Mouse (Mus musculus): Measurements from ENCODE around the gene Usp49. TPM values are rescaled to one million over a fixed set of nuclear protein-coding genes. Genes with fewer than 3 reads are reported as not detected.
A peak's percentile ranks its signal among the peaks of the same experiment; 100 is the strongest.
"Not testable (repeated sequence)": the region's sequence is repeated elsewhere in the genome, so short reads cannot be mapped to it uniquely, and the experiment has no call there.

Usp49 gene
- total RNA-seq, 2 experiments from 2014 or later, result 3.0 to 3.5 TPM

DNA sequence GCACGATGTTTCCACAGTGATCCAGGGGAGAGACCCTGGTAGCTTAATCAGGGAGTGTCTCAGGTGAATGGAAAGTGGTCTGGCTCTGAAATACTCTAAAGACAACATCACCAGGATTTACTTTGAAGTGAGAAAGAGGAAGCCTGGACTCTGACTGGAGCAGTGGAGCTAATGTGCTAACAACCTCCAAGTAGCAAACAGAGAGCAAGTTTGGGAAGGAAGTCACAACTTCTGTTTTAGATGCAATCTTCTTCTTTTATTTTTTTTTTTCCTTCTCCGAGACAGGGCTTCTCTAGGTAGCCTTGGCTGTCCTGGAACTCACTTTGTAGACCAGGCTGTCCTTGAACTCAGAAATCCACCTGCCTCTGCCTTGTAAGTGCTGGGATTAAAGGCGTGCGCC lies 21.3 kb upstream of the Usp49 start:
- DNase-seq (ENCODE audit: low spot score), result no peak

DNA sequence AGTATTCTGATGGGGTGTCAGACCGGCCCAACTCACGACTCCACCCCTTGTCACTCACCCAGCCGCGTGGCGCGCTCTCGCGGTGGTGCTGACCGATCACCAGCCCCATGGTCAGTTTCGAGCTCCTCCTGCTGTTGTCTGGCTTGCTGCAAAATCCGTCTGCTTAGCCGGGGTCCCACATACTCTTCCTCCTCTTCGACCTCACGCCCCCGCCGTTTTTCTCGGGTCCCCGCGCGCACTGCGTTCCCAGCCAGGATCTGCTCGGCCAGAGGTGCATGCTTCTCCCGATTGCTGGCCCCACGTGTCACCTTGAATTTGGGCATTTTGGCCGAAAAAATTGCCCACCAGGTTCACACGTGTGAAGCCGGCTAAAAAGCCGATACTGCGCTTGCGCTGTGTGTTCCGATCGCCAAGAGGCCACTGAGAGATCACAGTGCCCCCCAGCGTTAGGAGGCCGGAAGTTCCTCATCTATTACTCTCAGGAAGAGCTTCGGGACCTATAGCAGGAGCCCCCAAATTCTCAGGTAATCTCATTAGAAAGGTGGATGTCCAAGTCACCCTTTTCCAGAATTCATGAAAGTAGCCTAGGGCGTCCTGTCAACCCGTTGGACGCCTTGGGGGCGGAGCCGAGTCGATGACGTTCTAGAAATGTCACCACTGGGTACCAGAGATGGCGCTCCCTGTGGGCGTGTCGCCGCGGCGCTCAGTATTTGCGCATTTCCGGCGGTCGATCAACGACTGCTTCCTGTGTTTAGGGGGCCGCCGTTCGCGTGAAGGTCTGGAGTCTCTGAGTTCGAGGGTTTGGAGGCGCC lies 19.4 kb upstream of the Usp49 start, which contains the start of the genes Bysl, Med20 and Gm20517:
Gene Bysl, minus strand, starts transcription at position 644 of the 812 bp plus-strand sequence.
Gene Med20, plus strand, starts transcription at position 734 of the 812 bp plus-strand sequence.
Gene Gm20517, plus strand, starts transcription at position 741 of the 812 bp plus-strand sequence.
- DNase-seq (ENCODE audit: low spot score), result peak; percentile 96

DNA sequence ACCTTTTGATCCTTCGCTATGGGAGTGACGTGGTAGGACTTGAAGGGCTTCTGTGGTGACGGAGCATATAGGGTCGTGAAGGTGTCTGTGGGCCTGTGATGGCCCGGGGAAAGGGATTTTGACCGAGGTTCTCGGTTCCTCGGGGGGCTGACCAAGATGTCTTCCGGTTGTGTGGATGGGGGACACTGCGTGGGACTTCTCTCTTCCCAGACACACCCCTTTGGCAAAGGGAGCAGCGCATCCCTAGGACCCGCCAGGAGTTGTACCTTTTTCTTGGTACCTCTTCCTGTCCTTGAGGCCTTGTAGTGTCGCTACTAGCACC lies 18.9 kb upstream of the Usp49 start:
- no peak for DNase-seq (ENCODE audit: low spot score)

DNA sequence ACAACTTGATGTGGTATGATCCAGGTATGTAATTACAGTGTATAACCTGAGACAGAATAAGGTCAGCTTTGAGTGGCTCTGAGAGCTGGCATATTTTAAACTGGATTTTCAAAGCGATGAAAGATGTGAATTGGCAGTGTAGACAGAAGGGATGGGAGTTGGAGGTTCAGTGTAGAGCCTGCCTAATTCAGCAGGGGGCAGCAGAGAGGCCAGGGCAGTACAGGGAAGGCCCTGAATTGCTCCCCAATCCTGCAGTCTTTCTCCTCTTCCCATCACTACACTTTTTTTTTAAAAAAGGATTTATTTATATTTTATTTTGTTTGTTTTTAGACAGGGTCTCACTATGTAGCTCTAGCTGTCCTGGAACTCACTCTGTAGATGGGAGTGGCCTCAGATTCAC lies 16.5 kb upstream of the Usp49 start:
- DNase-seq (ENCODE audit: low spot score), result peak; percentile 46

DNA sequence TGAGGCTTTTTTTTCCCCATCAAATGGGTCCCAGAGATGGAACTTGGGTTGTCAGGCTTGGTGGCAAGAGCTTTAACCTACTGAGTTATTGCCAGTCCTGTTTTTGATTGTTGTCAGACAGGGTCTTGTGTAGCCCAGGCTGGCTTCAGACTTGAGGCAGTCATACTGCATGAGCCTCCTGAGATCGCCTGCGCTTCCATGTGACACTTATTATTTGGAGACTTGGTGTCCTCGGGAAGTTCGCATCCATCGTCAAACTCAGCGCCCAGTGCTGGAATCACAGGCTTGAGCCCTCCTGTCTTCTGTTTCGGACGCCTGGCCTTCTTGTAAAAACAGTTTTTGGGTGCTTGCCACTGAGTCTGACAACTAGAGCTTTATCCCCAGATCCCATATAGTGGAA lies 14.4 kb upstream of the Usp49 start:
- no peak for DNase-seq (ENCODE audit: low spot score)

DNA sequence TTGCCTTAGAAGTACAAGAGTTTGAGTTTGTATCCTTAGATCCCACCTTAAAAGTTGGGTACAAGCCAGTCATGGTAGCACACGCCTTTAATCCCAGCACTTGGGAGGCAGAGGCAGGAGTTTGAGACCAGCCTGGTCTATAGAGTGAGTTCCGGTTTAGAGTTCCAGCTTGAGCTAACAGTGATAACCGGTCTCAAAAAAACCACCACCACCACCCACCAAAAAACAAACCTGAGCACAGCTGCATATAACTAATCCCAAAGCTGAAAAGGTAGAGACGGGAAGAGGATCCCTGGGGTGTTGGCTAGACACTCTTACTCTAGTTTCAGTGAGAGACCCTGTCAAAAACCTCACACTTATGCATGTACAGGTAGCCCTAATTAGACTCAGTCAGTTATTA lies 13.8 kb upstream of the Usp49 start:
- DNase-seq (ENCODE audit: low spot score), result no peak

DNA sequence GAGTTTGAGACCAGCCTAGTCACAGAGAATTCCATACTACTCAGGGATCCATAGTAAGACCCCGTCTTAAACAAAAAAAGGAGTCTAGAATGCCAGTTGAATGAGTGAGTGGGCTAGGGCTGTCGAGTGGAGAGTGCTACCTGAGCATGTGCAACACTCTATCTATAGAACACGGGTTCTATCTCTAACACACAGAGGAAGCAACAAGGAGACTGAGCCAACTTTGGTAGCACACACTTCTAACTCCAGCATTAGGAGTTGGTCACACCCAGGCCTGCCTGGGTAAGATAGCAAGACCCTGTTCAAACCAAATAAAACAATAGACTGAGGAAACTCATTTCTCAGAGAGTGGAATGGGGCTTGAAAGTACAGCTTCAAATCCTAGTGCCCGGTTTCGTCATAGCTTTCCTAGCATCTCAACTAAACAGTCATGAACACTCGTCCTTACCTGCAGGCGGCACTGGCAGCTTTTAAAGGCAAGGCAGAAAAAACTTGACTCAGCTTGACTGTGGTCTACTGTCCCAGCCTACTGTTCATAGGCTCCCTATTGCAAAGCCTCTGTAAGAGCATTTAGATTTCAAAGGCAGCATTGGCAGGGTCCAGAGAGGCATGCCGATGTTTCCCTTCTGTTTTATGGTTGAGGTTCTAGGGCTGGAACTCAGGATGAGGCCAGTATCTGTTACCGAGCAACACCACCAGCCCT lies 12.7 kb upstream of the Usp49 start:
- no peak for DNase-seq (ENCODE audit: low spot score)

DNA sequence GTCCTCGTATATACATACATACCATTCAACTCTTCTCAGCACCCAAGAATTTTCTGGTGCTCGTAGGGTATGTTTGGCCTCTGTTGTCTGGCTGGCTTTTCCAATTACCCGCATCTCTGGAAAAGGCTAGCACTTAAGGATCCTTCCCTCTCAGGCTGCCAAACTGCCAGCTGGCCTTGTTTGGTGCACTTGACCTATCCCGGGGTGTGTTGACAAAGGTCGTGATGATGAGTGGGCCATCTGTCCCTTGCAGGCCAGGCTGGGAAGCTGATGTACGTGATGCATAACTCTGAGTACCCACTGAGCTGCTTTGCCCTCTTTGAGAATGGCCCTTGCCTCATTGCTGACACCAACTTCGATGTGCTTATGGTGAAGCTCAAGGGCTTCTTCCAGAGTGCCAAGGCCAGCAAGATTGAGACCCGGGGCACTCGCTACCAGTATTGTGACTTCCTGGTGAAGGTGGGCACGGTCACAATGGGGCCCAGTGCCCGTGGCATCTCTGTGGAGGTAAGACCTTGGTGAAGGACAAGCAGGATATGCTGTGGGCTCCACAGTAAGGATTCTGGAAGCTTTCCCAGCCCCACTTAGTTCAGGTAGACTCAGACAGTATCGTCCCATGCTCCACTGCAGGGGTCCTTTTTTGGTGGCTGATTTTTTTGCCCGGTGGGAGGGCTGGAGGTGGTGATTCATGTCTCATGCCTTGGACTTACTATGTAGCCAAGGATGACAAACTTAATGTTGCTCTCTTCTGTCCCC lies 11.8 kb upstream of the Usp49 start:
- DNase-seq (ENCODE audit: low spot score), result no peak

DNA sequence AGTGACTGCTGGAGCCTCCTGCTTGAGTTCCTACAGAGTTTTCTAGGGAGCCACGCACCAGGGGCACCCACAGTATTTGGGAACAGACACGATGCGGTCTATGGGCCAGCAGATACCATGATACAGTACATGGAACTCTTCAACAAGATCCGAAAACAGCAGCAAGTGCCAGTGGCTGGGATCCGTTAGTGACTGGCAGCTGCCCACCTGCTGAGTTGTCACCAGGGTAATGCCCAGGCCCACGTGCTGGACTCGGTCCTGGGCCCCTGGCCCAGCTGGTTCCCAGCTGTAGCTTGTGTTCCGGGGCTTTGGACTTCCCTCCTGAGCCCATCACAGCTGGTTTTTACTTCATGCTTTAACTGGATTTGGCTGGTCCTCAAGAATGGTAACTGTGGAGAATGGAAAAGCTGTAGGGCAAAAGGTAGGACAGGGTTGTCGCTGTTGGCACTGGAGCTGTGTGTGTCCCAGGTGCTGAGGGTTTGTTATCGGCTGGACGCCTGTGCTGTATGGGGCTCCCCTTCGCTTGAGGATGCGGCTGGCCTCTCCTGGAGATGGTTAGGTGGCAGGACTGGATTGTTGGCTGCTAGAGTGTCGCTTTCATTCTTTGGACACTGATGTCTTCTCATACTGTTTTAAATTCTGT lies 7.5 kb upstream of the Usp49 start:
- peak; percentile 32 for DNase-seq (ENCODE audit: low spot score)

DNA sequence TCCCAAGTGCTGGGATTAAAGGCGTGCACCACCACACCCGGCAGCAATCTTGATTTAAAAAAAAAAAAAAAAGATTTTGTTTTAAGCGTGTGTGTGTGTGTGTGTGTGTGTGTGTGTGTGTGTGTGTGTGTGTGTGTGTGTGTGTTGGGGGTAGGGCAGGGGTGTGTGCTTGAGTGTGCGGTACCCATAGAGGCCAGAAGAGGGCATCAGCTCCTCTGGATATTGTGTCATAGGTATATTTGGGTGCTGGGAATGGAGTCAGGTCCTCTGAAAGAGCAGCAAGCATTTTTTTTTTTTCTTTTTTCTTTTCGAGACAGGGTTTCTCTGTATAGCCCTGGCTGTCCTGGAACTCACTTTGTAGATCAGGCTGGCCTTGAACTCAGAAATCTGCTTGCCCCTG lies 5.9 kb upstream of the Usp49 start:
- DNase-seq (ENCODE audit: low spot score), result not testable (repeated sequence)

DNA sequence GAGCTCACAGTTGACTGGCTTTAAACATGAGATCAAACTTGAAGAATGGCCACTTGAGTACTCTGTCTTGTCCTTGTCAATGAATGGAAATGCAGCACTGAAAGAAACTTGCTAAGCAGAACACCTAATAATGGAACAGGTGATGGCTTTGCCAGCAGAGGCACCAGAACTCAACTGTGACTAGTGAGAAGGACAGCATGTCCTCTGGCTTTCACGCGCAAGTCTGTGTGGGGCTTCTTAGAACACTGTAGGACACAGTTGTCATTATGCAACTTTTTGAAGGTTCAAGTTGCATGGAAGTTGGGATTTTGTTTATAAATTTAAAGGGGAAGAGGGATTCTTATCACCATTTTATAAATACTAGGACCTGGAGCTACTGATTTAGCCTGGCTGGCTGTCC lies 5.4 kb upstream of the Usp49 start:
- DNase-seq (ENCODE audit: low spot score), result peak; percentile 53

DNA sequence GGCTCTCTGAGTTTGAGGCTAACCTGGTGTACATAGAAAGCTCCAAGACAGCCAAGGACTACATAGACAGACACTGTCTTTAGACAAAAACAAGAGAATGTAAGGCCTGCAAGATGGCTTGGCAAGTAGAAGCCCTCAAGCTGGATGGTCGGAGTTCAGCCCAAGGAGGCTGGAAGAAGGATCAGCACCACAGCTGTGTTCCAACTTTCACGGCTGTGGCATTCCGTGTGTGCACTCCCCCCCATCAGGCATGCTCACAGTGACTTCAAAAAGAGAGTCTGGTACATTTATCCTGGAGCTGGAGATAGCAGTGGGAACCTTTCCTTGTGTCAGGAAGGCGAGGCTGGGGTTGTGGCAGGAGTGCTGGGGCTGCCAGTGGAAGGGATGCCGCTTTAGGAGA lies 4.5 kb upstream of the Usp49 start:
- DNase-seq (ENCODE audit: low spot score), result no peak

DNA sequence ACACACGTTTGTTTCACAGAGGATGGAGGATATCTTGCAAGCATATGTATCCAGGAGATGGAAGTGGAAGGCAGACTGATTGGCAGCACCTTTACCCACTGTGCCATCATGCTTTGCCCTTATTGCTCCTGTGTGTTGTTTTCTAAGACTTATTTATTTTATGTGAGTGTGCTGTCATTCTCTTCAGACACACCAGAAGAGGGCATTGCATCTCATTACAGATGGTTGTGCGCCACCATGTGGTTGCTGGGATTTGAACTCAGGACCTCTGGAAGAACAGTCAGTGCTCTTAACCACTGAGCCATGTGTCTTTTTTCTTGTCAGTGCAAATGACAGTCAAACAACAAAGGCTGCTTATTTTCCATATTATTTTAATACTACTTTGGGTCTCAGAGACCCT lies 2.7 kb upstream of the Usp49 start:
- no peak for DNase-seq (ENCODE audit: low spot score)

DNA sequence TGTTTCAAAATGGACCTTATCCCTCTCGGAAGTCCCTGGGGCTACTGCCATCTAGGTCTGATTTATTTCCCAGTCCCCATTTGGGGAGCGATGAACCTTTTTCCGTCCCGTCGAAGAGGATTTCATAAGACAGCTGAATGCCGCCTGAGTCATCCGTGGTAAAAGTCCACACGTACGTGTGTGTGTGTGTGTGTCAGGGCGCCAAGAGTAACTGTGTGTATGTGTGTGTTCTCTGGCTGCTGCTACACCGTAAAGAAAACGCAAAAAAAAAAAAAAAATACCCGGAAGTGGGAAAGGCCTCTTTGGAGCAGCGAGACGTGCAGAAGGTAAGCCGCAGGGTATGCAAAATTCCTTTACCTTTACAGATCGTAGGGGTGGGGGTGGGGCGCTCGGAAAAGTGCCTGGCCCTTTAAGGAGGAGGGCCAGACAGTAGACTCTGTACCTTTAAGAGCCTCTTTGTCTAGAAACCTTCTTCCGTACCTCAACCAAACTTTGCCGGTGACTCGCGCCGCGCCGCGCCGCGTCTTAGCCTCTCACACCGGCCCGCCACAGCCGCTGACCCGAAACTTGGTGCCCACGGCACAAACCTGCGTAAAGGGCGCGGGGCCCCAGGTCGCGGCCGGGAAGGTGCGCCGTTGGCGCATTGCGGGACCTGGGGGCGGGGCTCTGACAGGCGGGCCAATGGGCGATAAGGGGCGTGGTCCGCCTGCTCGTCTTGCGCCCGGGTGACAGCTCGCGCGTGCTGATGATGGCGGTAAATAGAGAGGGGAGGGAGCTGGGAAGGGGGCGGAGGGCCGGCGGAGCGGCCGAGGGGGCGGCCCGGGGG lies 1.4 kb upstream of the Usp49 start:
- DNase-seq (ENCODE audit: low spot score), result peak; percentile 94

DNA sequence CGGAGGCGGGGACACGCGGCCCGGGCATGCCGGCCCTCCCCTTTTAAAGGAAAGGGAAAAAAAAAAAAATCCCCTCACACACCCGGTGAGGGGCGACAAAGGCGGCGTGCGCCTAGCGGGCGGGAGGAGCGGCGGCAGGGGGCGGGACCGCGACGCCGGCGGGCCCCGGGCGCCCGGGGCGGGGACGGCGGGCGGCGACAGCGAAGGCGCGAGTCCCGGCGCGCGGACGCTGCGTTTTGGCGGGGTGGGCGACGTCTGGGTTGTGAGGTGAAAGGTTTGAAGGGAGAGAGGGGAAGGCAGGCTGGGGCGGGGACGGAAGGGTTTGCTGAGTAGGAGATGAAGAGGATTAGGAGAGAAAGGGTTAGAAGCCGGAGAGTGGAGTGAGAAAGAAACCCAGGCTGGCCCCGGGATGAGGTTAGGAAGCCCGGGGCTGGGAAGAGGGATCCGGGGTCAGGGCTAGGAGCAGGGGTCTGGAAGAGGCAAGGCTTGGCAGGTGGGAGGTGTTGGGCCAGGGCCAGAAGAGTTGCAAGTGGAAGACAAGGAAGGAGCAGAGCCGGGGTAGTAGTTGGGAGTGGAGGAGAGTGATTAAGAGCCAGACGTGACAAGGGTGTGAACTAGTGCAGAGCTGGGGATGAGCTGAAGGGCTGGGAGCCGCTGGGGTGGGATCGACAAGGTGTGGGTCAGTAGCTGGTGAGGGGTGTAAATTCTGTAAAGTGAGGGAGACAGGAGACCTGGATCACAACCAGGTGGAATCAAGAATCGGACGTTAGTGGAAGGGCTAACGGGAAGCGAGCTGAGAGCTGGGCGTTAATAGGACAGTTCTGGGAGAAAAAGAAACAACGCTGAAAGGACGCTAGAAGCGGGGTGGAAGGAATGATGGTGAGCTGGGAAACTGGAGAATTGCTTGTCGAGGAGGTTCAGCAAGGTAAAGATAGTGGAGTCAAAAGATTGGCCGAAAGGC lies 493 bp upstream of the Usp49 start:
- peak; percentile 34 for DNase-seq (ENCODE audit: low spot score)

DNA sequence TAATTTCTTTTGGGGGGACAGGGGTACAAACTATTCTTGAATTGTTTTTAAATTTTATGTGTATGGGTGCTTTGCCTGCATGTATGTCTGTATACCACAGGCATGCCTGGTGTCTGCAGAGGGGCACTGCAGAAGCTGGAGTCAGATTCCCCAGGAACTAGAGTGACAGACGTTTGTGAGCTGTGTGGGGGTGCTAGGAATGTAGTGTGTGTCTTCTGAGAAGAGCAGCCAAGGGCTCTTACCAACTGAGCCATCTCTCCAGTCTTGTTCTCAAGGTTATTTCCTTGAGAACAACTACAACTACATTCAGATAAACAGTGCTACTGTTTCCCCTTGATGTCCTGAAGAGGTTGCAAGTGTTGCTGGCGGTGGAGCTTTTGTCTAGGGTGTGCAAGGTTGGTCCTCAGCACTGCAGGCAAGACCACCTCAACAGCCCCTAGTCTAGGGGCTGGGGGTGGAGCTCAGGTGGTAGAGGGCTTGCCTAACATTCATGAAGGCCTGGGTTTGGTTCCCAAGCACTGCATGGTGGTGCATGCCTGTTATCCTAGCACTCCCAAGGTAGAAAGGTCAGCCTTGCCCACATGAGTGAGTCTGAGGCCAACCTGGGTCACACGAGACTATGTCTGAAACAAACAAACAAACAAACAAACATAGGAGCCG lies 1.8 kb downstream of the Usp49 start:
- no peak for DNase-seq (ENCODE audit: low spot score)

DNA sequence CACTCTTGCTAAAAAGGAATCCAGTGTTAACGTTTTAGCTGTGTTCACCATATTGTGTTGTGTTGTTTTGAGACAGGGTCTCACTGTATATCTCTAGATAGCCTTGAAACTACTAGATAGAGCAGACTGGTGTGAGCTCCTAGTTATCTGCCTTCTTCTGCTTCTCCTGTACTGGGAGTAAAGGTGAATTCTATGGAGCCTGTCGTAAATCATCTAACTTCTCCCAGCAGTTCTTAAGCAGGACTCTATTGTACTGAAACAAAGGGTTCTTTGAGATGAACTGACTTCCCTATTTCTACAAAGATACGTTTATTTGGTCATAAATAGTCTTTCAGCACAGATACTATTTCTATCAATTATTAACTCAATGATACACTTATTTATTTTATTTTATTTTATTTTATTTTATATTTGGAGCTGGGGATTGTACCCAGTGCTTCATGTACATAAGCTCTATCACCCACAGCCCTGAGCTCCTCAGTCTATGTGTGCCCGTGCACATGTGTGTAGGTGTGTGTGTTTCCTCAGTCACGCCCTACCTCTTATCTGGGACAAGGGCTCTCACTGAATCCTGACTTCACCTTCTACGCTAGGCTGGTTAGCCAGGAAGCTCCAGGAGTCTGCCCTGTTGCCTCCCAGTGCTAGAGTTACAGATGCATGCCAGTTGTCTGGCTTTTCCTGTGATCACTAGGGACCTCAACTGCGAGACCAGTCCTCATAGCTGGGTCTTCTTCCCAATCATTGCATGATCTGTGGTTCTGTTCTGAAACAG lies 3.7 kb downstream of the Usp49 start:
- no peak for DNase-seq (ENCODE audit: low spot score)

DNA sequence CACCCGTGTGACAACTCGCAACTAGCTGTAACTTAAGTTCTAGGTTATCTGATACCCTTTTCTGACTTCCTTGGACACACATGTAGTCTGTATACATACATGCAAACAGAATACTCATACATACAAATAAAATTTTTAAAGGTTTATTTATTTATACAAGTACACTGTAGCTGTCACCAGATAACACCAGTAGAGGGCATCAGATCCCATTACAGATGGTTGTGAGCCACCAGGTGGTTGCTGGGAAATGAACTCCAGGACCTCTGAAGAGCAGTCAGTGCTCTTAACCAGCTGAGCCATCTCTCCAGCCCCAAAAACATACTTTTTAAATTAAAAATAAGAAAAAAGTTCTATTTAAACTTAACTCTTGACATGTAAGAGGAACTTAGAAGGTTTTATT lies 12.5 kb downstream of the Usp49 start:
- no peak for DNase-seq (ENCODE audit: low spot score)

Measured in gastrocnemius, adult 18-20 months (tissue).